Mouse (Mus musculus) small intestine, adult 2 months (tissue): ENCODE measurements around the gene Lmbr1l.

Source experiments
- CTCF ChIP-seq: fragments of 200-500 bp; IDR thresholded peaks from 2 replicates; pipeline ENCODE4 v1.5.1; 2012; ENCODE audit warnings: low read depth, mild to moderate bottlenecking, control low read depth, inconsistent platforms, low read length, moderate library complexity, mixed read lengths; ENCODE audit not compliant: insufficient replicate concordance, insufficient read length; ENCODE audit errors: extremely low read depth
- POLR2A ChIP-seq: fragments of 200-500 bp; IDR thresholded peaks from 2 replicates; pipeline ENCODE4 v1.6.1; 2012; ENCODE audit warnings: low read depth, mild to moderate bottlenecking, control low read depth, inconsistent platforms, low read length, moderate library complexity

DNA sequence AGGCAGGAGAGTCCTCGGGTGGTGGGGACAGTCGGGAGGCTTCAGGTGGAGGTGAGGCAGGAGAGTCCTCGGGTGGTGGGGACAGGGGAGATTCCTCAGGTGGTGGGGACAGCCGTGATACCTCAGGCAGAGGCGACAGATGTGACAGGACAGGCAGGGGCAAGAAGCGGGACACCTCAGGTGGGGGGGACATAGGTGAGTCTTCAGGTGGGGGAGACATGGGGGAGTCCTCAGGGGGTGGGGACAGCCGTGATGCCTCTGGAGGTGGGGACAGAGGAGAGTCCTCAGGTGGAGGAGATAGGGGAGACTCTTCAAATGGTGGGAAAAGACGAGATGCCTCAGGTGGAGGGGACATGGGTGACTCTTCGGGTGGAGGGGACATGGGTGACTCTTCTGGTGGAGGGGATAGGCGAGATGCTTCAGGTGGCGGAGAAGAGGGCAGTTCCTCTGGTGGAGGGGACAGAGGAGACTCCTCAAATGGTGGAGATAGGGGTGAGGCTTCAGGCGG lies 54.5 kb downstream of the Lmbr1l start:
- no peak for TF ChIP-seq CTCF
- no peak for TF ChIP-seq POLR2A
